Mouse (Mus musculus): ENCODE results near the gene Tor3a. TPM values are rescaled to one million over a fixed set of nuclear protein-coding genes. Genes with fewer than 3 reads are reported as not detected.

The Tor3a gene
- polyA plus RNA-seq, 1 experiment from 2014 or later = 4.6 TPM

Other genes starting within 250 kb of the Tor3a start
- 6.9 and 10.9 TPM in 2 replicates for gene Soat1, start 200.0 kb downstream of the Tor3a start, polyA plus RNA-seq (2014; fragmentation: Nextera tagmentation; extraction: Ambion mirVana)
- 1.2 and 1.3 TPM in 2 replicates for gene Gm10031, start 150.3 kb downstream of the Tor3a start, polyA plus RNA-seq (2014; fragmentation: Nextera tagmentation; extraction: Ambion mirVana)
- 9.0 and 9.8 TPM in 2 replicates for gene Abl2, start 115.6 kb downstream of the Tor3a start, polyA plus RNA-seq (2014; fragmentation: Nextera tagmentation; extraction: Ambion mirVana)
- gene Fam20b, start 44.7 kb upstream of the Tor3a start, polyA plus RNA-seq (2014; fragmentation: Nextera tagmentation; extraction: Ambion mirVana) = 28.2 and 34.3 TPM in 2 replicates
- 0.80 and 1.1 TPM in 2 replicates for gene Angptl1, start 164.2 kb upstream of the Tor3a start, polyA plus RNA-seq (2014; fragmentation: Nextera tagmentation; extraction: Ambion mirVana)

Data from midbrain, embryonic 14.5 days (tissue).